Mouse (Mus musculus) erythroblast, embryonic 14.5 days (primary cell): ENCODE results near the gene Rexo1. TPM values are rescaled to one million over a fixed set of nuclear protein-coding genes. Genes with fewer than 3 reads are reported as not detected.
"Not testable (repeated sequence)": the region's sequence is repeated elsewhere in the genome, so short reads cannot be mapped to it uniquely, and the experiment has no call there.

Experiments
- H3K27me3 ChIP-seq: 2 replicates; pipeline ENCODE4 v1.6.1; 2012; ENCODE audit warnings: inconsistent platforms; ENCODE audit not compliant: control insufficient read depth
- H3K36me3 ChIP-seq: 2 replicates; pipeline ENCODE4 v1.6.1; 2012; ENCODE audit warnings: mild to moderate bottlenecking, inconsistent platforms; ENCODE audit not compliant: control insufficient read depth
- H3K4me1 ChIP-seq: 2 replicates; pipeline ENCODE4 v1.6.1; 2012; ENCODE audit warnings: inconsistent platforms; ENCODE audit not compliant: control insufficient read depth
- H3K4me3 ChIP-seq: replicated peaks from 2 replicates; pipeline ENCODE3; 2012; ENCODE audit warnings: moderate library complexity, mild to moderate bottlenecking, inconsistent platforms
- H3K9me3 ChIP-seq: 2 replicates; pipeline ENCODE4 v1.6.1; 2012; ENCODE audit warnings: low read length, inconsistent platforms, mixed read lengths; ENCODE audit not compliant: control insufficient read depth
- GATA1 ChIP-seq: IDR thresholded peaks from 2 replicates; pipeline ENCODE4 v1.6.1; 2012; ENCODE audit warnings: low read length, inconsistent platforms, mixed read lengths
- TAL1 ChIP-seq: IDR thresholded peaks from 3 replicates; pipeline ENCODE4 v1.6.1; 2012; ENCODE audit warnings: low read length, inconsistent platforms, mixed read lengths
- polyA plus RNA-seq: library from polyadenylated mRNA; stranded (reverse); fragments of >175 nt; gene quantifications from 2 replicates; pipeline ENCODE4 v1.2.3, GENCODE M21; 2012

Gene Rexo1
- polyA plus RNA-seq: 14.5 and 15.5 TPM in 2 replicates

DNA sequence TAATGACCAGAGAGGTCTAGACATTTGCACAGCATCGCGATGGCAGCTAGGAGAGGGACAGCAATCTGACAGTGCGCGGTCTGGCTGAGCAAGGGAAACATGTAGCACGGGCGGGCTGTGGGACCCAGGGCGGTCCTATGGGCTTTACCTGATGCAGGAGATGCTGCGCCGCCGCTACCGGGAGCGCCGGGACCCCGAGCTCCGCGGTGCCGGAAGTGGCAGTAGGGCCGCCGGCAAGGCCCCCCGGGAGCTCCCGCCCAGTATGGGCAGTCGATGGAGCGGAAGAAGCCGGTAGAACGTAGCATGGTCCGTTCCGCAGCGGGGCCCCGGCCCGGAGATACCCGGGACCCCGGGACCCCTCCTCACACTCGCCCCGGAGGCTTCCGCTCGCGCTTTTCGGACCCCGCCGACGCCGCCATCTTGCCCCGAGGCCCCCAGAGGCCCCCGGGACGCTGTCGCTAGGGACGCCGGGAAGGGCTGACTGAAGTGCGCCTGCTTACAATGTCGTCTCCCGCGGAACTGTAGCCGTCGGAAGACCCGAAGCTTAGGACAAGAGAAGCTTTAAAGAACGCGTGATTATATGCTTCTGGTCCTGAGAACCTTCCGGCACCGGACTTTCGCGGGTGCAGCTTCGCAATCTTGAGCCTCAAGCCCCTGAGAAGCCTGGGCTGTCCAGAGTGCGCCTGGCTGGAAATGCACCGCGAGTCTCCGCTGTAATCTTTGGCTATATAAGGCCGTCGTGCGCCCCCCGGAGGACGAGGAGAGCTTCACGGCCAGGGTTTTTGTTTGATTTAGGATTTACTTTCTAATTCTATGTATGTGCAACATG lies at the start of gene Rexo1:
Gene Rexo1, minus strand, starts transcription at position 445 of the 829 bp plus-strand sequence.
- H3K4me1 ChIP-seq: peaks cover 71% of the 10 kb centered on the region
- no peaks in the 10 kb centered on the region for H3K27me3 ChIP-seq
- no peaks in the 10 kb centered on the region for H3K9me3 ChIP-seq
- no peak for TF ChIP-seq GATA1
- no peak for TF ChIP-seq TAL1
- H3K4me3 ChIP-seq: peak within 1 kb of the TSS; percentile 90
- H3K36me3 ChIP-seq: peaks cover 64% of the 10 kb centered on the region

DNA sequence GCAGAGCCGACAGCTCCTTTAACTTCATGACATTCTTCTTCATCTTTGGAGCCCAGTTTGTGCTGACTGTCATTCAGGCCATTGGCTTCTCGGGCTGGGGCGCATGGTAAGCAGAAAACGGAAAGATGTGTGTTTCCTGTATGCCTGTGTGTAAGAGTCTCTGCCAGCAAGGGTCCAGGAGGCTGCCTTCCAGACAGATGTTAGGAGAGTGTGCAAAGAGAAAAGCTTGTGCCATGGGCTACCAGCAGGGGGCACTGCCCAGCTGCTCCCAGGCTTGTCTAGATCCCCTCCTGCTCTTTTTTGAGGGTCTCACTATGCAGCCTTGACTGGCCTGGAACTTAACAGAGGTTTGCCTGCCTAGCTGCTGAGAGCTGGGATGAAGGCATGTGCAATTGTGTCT lies 49.7 kb upstream of the Rexo1 start:
- peaks cover 99% of the 10 kb centered on the region for H3K36me3 ChIP-seq
- peaks cover 60% of the 10 kb centered on the region for H3K4me1 ChIP-seq
- no peak overlapping the region for H3K4me3 ChIP-seq
- TF ChIP-seq TAL1: no peak
- no peak for TF ChIP-seq GATA1
- peaks cover 7% of the 10 kb centered on the region for H3K9me3 ChIP-seq
- H3K27me3 ChIP-seq: no peaks in the 10 kb centered on the region

DNA sequence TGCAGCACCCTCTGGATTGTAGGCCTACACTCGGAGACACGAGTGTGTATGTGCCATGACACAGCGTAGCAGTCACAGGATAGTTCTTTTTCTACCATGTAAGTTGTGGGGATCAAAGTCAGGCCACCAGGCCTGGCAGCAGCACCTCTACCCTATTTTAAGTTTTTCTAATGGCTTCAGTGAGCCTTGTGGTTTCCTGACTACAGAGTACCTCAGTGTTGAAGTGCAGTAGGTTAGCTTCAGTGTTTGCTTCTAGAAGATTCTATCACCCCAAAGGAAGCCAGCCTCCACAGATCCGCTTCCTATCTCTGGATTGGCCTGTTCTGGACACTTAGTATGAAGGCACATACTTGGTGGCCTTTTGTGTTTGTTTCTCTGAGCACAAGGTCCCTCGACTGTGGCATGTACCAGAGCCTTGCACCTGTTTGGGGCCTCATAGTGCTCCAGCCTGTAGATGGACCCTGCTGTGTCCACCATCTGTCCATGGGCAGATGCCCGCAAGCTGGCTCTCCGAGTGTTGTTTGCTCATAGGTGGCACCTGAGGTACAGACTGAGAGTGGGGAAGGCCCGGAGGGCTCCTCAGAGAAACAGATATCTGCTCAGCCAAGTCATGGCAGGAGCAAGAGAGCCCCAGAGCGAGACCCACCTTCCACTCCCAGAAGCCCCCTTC lies 48.9 kb upstream of the Rexo1 start:
- Histone ChIP-seq H3K4me1 (peaks cover 62% of the 10 kb centered on the region), H3K27me3 (no peaks in the 10 kb centered on the region), H3K36me3 (peaks cover 97% of the 10 kb centered on the region), H3K4me3 (no peak overlapping the region), H3K9me3 (peaks cover 7% of the 10 kb centered on the region)
- TF ChIP-seq GATA1: no peak
- TF ChIP-seq TAL1: no peak

DNA sequence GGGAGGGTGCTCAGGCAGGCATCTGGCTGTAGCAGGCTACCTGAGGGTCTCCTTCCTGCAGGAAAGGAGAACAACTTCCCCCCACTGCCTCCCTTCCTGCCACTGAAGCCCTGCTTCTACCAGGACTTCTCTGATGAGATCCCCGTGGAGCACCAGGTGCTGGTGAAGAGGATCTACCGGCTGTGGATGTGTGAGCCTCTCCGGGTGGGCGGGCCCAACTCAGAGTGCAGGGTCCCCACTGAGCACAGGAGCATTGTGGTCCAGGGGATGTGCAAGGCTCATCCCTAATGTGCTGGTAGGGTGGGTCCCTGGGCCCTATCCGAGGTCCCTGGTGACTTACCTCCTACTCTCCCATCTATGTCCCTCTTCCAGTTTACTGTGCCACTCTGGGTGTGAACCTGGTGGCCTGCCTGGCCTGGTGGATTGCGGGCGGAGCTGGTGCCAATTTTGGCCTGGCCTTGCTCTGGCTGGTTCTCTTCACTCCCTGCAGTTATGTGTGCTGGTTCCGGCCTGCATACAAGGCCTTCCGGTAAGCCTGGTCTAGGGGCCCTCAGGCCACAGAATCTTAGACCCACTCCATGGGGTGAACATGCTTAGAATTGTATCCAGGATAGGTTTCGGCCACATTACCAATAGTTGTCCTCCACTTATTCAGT lies 48.0 kb upstream of the Rexo1 start:
- peaks cover 97% of the 10 kb centered on the region for H3K36me3 ChIP-seq
- no peak for TF ChIP-seq GATA1
- no peak for TF ChIP-seq TAL1
- H3K27me3 ChIP-seq: no peaks in the 10 kb centered on the region
- H3K4me3 ChIP-seq: no peak overlapping the region
- peaks cover 71% of the 10 kb centered on the region for H3K4me1 ChIP-seq
- peaks cover 7% of the 10 kb centered on the region for H3K9me3 ChIP-seq

GRCm38 (mm10) chr10:80608435-80608834 lies 47.1 kb upstream of the Rexo1 start:
- H3K36me3 ChIP-seq: peaks cover 93% of the 10 kb centered on the region
- no peaks in the 10 kb centered on the region for H3K27me3 ChIP-seq
- peaks cover 80% of the 10 kb centered on the region for H3K4me1 ChIP-seq
- H3K9me3 ChIP-seq: peaks cover 7% of the 10 kb centered on the region
- no peak for TF ChIP-seq TAL1
- TF ChIP-seq GATA1: no peak
- no peak overlapping the region for H3K4me3 ChIP-seq

DNA sequence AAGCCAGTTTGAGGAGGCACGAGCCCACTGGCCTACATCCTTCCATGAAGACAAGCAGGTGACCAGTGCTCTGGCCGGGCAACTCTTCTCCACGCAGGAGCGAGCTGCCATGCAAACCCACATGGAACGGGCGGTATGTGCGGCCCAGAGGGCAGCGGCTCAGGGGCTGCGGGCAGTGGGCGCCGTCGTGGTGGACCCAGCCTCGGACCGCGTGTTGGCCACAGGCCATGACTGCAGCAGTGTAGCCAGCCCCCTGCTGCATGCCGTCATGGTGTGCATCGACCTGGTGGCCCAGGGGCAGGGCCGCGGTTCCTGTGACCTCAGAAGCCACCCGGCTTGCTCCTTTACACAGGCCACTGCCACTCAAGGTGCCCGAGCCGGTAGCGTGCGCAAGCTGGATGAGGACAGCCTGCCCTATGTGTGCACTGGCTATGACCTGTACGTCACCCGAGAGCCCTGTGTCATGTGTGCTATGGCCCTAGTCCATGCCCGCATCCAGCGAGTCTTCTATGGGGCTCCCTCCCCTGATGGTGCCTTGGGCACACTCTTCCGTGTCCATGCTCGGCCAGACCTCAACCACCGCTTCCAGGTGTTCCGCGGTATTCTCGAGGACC lies 45.5 kb upstream of the Rexo1 start:
- peaks cover 95% of the 10 kb centered on the region for H3K4me1 ChIP-seq
- no peak for TF ChIP-seq GATA1
- no peak for TF ChIP-seq TAL1
- peaks cover 77% of the 10 kb centered on the region for H3K36me3 ChIP-seq
- no peak overlapping the region for H3K4me3 ChIP-seq
- H3K9me3 ChIP-seq: peaks cover 7% of the 10 kb centered on the region
- H3K27me3 ChIP-seq: no peaks in the 10 kb centered on the region

DNA sequence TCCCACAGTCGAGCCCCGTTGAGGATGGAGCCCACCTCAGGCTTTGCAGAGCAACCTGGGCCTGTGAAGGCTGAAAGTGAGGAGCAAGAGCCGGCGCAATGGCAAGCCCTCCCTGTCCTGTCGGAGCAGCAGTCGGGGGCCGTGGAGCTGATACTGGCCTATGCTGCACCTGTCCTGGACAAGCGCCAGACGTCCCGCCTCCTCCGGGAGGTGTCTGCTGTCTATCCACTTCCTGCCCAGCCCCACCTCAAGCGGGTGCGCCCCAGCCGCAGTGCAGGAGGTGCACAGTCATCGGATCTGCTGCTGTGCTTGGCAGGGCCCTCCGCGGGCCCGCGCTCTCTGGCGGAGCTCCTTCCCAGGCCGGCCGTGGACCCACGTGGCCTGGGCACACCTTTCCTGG lies 44.9 kb upstream of the Rexo1 start:
- peaks cover 72% of the 10 kb centered on the region for H3K36me3 ChIP-seq
- peaks cover 97% of the 10 kb centered on the region for H3K4me1 ChIP-seq
- H3K9me3 ChIP-seq: peaks cover 7% of the 10 kb centered on the region
- no peaks in the 10 kb centered on the region for H3K27me3 ChIP-seq
- H3K4me3 ChIP-seq: no peak overlapping the region
- TF ChIP-seq TAL1 (no peak), GATA1 (no peak)

DNA sequence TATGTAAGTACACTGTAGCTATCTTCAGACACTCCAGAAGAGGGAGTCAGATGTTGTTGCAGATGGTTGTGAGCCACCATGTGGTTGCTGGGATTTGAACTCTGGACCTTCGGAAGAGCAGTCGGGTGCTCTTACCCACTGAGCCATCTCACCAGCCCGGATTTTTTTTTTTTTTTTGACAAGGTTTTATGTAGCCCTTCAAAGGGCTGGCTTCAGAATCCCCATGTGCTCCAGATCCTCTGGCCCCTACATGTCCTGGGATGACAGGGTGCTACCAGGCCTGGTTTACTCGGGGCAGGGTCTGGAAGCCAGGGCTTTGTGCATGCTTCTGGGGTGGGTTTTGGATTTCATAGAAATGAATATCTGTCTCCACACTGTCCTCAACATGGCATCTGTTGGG lies 44.4 kb upstream of the Rexo1 start, which contains the start of gene Gm49322:
Gene Gm49322, plus strand, starts transcription at position 301 of the 400 bp plus-strand sequence.
- H3K9me3 ChIP-seq, H3K27me3 ChIP-seq: not testable (repeated sequence)
- Histone ChIP-seq H3K4me1 (peaks cover 97% of the 10 kb centered on the region), H3K4me3 (peak within 1 kb of the TSS; percentile 70), H3K36me3 (peaks cover 66% of the 10 kb centered on the region)

DNA sequence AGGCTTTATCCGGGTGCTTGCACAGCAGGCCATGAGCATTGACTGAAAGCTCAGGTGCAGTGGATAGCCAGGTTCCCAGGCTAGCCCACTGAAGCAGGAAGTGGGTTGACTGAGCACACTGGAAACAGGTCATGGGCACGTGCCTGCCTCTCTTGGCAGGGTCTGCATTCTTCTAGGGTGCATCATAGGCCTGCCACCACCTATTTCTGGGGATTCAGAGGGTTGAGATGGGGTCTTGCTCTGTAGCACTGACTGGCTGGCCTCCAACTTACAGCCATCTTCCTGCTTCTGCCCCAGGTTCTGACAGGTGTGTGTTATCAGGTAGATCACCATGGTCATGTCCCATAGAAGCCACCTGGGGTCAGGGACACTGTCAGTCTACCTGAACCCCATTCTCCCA lies 43.6 kb upstream of the Rexo1 start:
- H3K4me1 ChIP-seq: peaks cover 92% of the 10 kb centered on the region
- peak overlapping the region; percentile 70 for H3K4me3 ChIP-seq
- peaks cover 7% of the 10 kb centered on the region for H3K9me3 ChIP-seq
- peaks cover 59% of the 10 kb centered on the region for H3K36me3 ChIP-seq
- TF ChIP-seq GATA1 (no peak), TAL1 (no peak)
- H3K27me3 ChIP-seq: no peaks in the 10 kb centered on the region
